Mouse (Mus musculus) megakaryocyte, embryonic 14.5 days (primary cell): ENCODE measurements around the gene Ethe1. TPM values are rescaled to one million over a fixed set of nuclear protein-coding genes. Genes with fewer than 3 reads are reported as not detected.

ENCODE experiments used
- H3K27me3 ChIP-seq: replicated peaks from 2 replicates; pipeline ENCODE3; 2012; ENCODE audit warnings: inconsistent platforms
- H3K36me3 ChIP-seq: replicated peaks from 2 replicates; pipeline ENCODE3; 2012; ENCODE audit warnings: low read length, inconsistent platforms, mixed read lengths
- H3K4me1 ChIP-seq: 2 replicates; pipeline ENCODE4 v1.6.1; 2012; ENCODE audit warnings: inconsistent platforms
- H3K4me3 ChIP-seq: replicated peaks from 2 replicates; pipeline ENCODE3; 2012; ENCODE audit warnings: moderate library complexity, mild to moderate bottlenecking, inconsistent platforms
- H3K9me3 ChIP-seq: 2 replicates; pipeline ENCODE4 v1.6.1; 2012; ENCODE audit warnings: inconsistent platforms
- FLI1 ChIP-seq: IDR thresholded peaks from 2 replicates; pipeline ENCODE4 v1.6.1; 2012; ENCODE audit warnings: low read length, inconsistent platforms, mixed read lengths
- GATA1 ChIP-seq: IDR thresholded peaks from 3 replicates; pipeline ENCODE4 v1.6.1; 2012; ENCODE audit warnings: mixed read lengths, low read length, inconsistent platforms, borderline replicate concordance
- polyA plus RNA-seq: library from polyadenylated mRNA; stranded (reverse); fragments of >175 nt; gene quantifications from 2 replicates; pipeline ENCODE4 v1.2.3, GENCODE M21; 2012; ENCODE audit warnings: low replicate concordance; ENCODE audit not compliant: insufficient read depth

The Ethe1 gene
- polyA plus RNA-seq, 1 experiment = 17.5 TPM

GRCm38 (mm10) chr7:24572455-24572854 lies 14.9 kb upstream of the Ethe1 start:
- TF ChIP-seq FLI1 = no peak
- TF ChIP-seq GATA1 = no peak
- Histone ChIP-seq H3K36me3 (peaks cover 58% of the 10 kb centered on the region), H3K27me3 (peaks cover 2% of the 10 kb centered on the region)

GRCm38 (mm10) chr7:24574224-24574796 lies 13.0 kb upstream of the Ethe1 start:
- no peaks in the 10 kb centered on the region for H3K9me3 ChIP-seq
- peaks cover 3% of the 10 kb centered on the region; the same call in 1 of the 2 replicates for H3K4me1 ChIP-seq
- TF ChIP-seq FLI1 (no peak), GATA1 (no peak)
- H3K4me3 ChIP-seq = no peak overlapping the region
- H3K36me3 ChIP-seq = peaks cover 41% of the 10 kb centered on the region
- H3K27me3 ChIP-seq = peaks cover 2% of the 10 kb centered on the region

More at GRCm38 (mm10) chr7:24572455-24572854, 14.9 kb upstream of the Ethe1 start:
- H3K4me3 ChIP-seq = peak overlapping the region; percentile 20
- H3K9me3 ChIP-seq = no peaks in the 10 kb centered on the region
- peaks cover 7% of the 10 kb centered on the region; the same call in 1 of the 2 replicates for H3K4me1 ChIP-seq

GRCm38 (mm10) chr7:24577811-24578210 lies 9.5 kb upstream of the Ethe1 start:
- Histone ChIP-seq H3K4me1 (no peaks in the 10 kb centered on the region), H3K9me3 (no peaks in the 10 kb centered on the region), H3K36me3 (peaks cover 8% of the 10 kb centered on the region), H3K27me3 (peaks cover 2% of the 10 kb centered on the region), H3K4me3 (no peak overlapping the region)
- TF ChIP-seq FLI1 (no peak), GATA1 (no peak)

GRCm38 (mm10) chr7:24584876-24585275 lies 2.5 kb upstream of the Ethe1 start:
- Histone ChIP-seq H3K4me1 (peaks cover 13% of the 10 kb centered on the region), H3K9me3 (peaks cover 23% of the 10 kb centered on the region), H3K27me3 (peaks cover 33% of the 10 kb centered on the region), H3K36me3 (no peaks in the 10 kb centered on the region), H3K4me3 (no peak overlapping the region)
- no peak for TF ChIP-seq FLI1
- TF ChIP-seq GATA1 = no peak

GRCm38 (mm10) chr7:24585995-24586394 lies 1.3 kb upstream of the Ethe1 start:
- peaks cover 13% of the 10 kb centered on the region for H3K4me1 ChIP-seq
- H3K9me3 ChIP-seq = peaks cover 23% of the 10 kb centered on the region
- no peak for TF ChIP-seq GATA1
- no peak for TF ChIP-seq FLI1
- no peaks in the 10 kb centered on the region for H3K36me3 ChIP-seq
- peaks cover 33% of the 10 kb centered on the region for H3K27me3 ChIP-seq
- H3K4me3 ChIP-seq = no peak overlapping the region

- H3K9me3 ChIP-seq = peaks cover 23% of the 10 kb centered on the region
- H3K4me1 ChIP-seq = peaks cover 13% of the 10 kb centered on the region
- H3K36me3 ChIP-seq = no peaks in the 10 kb centered on the region
- no peak for TF ChIP-seq FLI1
- no peak for TF ChIP-seq GATA1
- H3K27me3 ChIP-seq = peaks cover 38% of the 10 kb centered on the region
- H3K4me3 ChIP-seq = no peak overlapping the region
Observed at GRCm38 (mm10) chr7:24586828-24587227, 515 bp upstream of the Ethe1 start.

GRCm38 (mm10) chr7:24588336-24588735 lies 993 bp downstream of the Ethe1 start:
- Histone ChIP-seq H3K4me1 (peaks cover 23% of the 10 kb centered on the region), H3K9me3 (peaks cover 23% of the 10 kb centered on the region), H3K36me3 (no peaks in the 10 kb centered on the region), H3K27me3 (peaks cover 38% of the 10 kb centered on the region), H3K4me3 (no peak overlapping the region)
- TF ChIP-seq GATA1 = no peak
- TF ChIP-seq FLI1 = no peak

- H3K9me3 ChIP-seq = 0 out of 2 replicates have a peak, but pooled peaks cover 3% of the 10 kb centered on the region
- no peaks in the 10 kb centered on the region for H3K36me3 ChIP-seq
- H3K4me1 ChIP-seq = peaks cover 48% of the 10 kb centered on the region
- H3K4me3 ChIP-seq = no peak overlapping the region
- TF ChIP-seq FLI1 = no peak
- peaks cover 34% of the 10 kb centered on the region for H3K27me3 ChIP-seq
Observed at GRCm38 (mm10) chr7:24591735-24592134, 4.4 kb downstream of the Ethe1 start.

- TF ChIP-seq GATA1 = no peak
- no peak for TF ChIP-seq FLI1
- Histone ChIP-seq H3K4me3 (no peak overlapping the region), H3K4me1 (peaks cover 44% of the 10 kb centered on the region), H3K27me3 (peaks cover 32% of the 10 kb centered on the region), H3K36me3 (no peaks in the 10 kb centered on the region), H3K9me3 (0 out of 2 replicates have a peak, but pooled peaks cover 3% of the 10 kb centered on the region)
Observed at GRCm38 (mm10) chr7:24592163-24592562, 4.8 kb downstream of the Ethe1 start.

- H3K4me1 ChIP-seq = peaks cover 38% of the 10 kb centered on the region
- H3K9me3 ChIP-seq = no peaks in the 10 kb centered on the region
- H3K4me3 ChIP-seq = no peak overlapping the region
- H3K27me3 ChIP-seq = peaks cover 26% of the 10 kb centered on the region
- H3K36me3 ChIP-seq = no peaks in the 10 kb centered on the region
- TF ChIP-seq GATA1 = no peak
- TF ChIP-seq FLI1 = no peak
Observed at GRCm38 (mm10) chr7:24592781-24593180, 5.4 kb downstream of the Ethe1 start.
